In genomic region chr13:63072376-63072775, GRCm38 (mm10) we compare ENCODE assay signal across 11 mouse cellular contexts.
DNase-seq lines count a peak whose midpoint lies in the region; ATAC-seq and TF ChIP-seq lines count a peak whose summit lies in the region.
"Had no signal": no experiment of that assay in that cellular context is flagged by ENCODE, and none has a peak within 500 bp of the region (broad histone marks: within the 10 kb centered on the region; RNA-seq: fewer than 3 reads in every experiment).

No protein-coding gene starts in this region.

- no peaks in the 10 kb centered on the region for H3K9me3 ChIP-seq in intestine, embryonic 14.5 days (ENCODE audit: control insufficient read depth, low read length)
- H3K9me3 ChIP-seq: forebrain, embryonic 12.5 days had no signal

- H3K27me3 ChIP-seq in intestine, embryonic 14.5 days (replicated peaks; ENCODE audit: control insufficient read depth, insufficient read depth, low read length), result no peaks in the 10 kb centered on the region
- H3K27me3 ChIP-seq: forebrain, embryonic 12.5 days had no signal

- H3K9ac ChIP-seq in intestine, embryonic 14.5 days (ENCODE audit: low read length), result no peak overlapping the region
- H3K9ac ChIP-seq: forebrain, embryonic 12.5 days had no signal

- intact Hi-C loops in gastrocnemius, adult 2 months (cut with DNase I), result no loop called here
- intact Hi-C loops in gastrocnemius, postnatal 14 days (cut with DNase I; ENCODE audit: low total_unique reads), result no loop called here

- TF ChIP-seq CTCF in gastrocnemius, adult 2 months (IDR thresholded peaks at IDR 0.05), result no peak
- no peak for TF ChIP-seq CTCF in layer of hippocampus, adult 2 months (conservative IDR thresholded peaks at IDR 0.05)

- peak; percentile 72 for DNase-seq in gastrocnemius, adult 2 months
- DNase-seq in gastrocnemius, postnatal 10 days, result no peak
- DNase-seq in gastrocnemius, postnatal 14 days, result peak; percentile 41
- no peak for DNase-seq in intestine, embryonic 14.5 days (ENCODE audit: low spot score)
- peak; percentile 45 for DNase-seq in skeletal muscle tissue, adult 2 months (ENCODE audit: low read depth, low spot score)
- DNase-seq in layer of hippocampus, adult 2 months (ENCODE audit: low spot score in 2 of 2), result no peak
- no peak for DNase-seq in right cerebral cortex, postnatal 36 days (ENCODE audit: low spot score in 2 of 2)
- DNase-seq in layer of hippocampus, postnatal 25 days (ENCODE audit: extremely low spot score in 1 of 2, low spot score in 1 of 2), result no peak
- DNase-seq: left cerebral cortex, postnatal 4 days; right cerebral cortex, adult 18-20 months had no signal

- H3K4me3 ChIP-seq in gastrocnemius, adult 2 months, result no peak overlapping the region
- H3K4me3 ChIP-seq in intestine, embryonic 14.5 days (ENCODE audit: low read depth, low read length), result no peak overlapping the region
- no peak overlapping the region for H3K4me3 ChIP-seq in layer of hippocampus, adult 2 months
- H3K4me3 ChIP-seq: forebrain, embryonic 12.5 days had no signal

- WGBS in intestine, embryonic 14.5 days, result 18% methylated on average over 3 of the region's 3 CpGs

- H3K4me2 ChIP-seq in intestine, embryonic 14.5 days (ENCODE audit: low read length), result no peak overlapping the region
- H3K4me2 ChIP-seq: forebrain, embryonic 12.5 days had no signal

- peak overlapping the region; percentile 48 for H3K27ac ChIP-seq in gastrocnemius, adult 2 months
- H3K27ac ChIP-seq in intestine, embryonic 14.5 days (ENCODE audit: low read depth), result 0 out of 2 replicates have a peak overlapping the region, but pooled peaks have one; percentile 14
- H3K27ac ChIP-seq in layer of hippocampus, adult 2 months, result no peak overlapping the region; the same call in 1 of the 2 replicates
- H3K27ac ChIP-seq: forebrain, embryonic 12.5 days had no signal

- peaks cover 16% of the 10 kb centered on the region; the same call in 1 of the 2 replicates for H3K4me1 ChIP-seq in intestine, embryonic 14.5 days (replicated peaks; ENCODE audit: control insufficient read depth, insufficient read depth, low read length)

- ATAC-seq in intestine, embryonic 14.5 days (replicated peaks; ENCODE audit: low FRiP score, low TSS enrichment, low read depth), result peak; percentile 80

- H3K36me3 ChIP-seq in intestine, embryonic 14.5 days (ENCODE audit: control insufficient read depth, insufficient read depth, low read length), result no peaks in the 10 kb centered on the region
- H3K36me3 ChIP-seq: forebrain, embryonic 12.5 days had no signal

Comparison
In these comparisons a context has a peak if more than half of its experiments do, and no peak if none do; other contexts are left out.
1. DNase-seq: peak in gastrocnemius, adult 2 months (single experiment), gastrocnemius, postnatal 14 days (single experiment) and skeletal muscle tissue, adult 2 months (single experiment); none in gastrocnemius, postnatal 10 days (single experiment), intestine, embryonic 14.5 days (single experiment), layer of hippocampus, adult 2 months (0 of 2), right cerebral cortex, postnatal 36 days (0 of 2) and layer of hippocampus, postnatal 25 days (0 of 2).